Mouse (Mus musculus): ENCODE measurements around the gene Surf2. TPM values are rescaled to one million over a fixed set of nuclear protein-coding genes. Genes with fewer than 3 reads are reported as not detected.

The Surf2 gene
- total RNA-seq, 1 experiment: 32.3 TPM

DNA sequence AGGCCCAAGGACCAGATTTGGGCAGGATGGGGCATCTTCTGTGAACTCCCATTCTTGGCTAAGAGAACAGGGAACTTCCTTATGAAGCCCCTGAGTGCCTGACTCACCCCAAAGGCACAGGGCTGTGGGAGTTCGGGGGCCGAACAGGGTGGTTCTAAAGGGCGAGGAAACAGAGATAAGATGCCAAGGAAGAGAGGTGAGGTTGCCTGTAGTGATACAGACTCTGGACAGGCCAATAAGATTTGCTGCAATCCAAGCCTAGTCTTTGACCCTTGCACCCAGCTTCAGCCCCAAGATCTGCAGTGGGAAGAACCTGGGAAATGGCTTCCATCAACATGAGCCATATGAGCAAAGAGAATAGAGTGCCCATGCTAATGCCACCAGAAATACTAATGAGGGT lies 27.1 kb downstream of the Surf2 start:
- no peaks in the 10 kb centered on the region for H3K9me3 ChIP-seq (ENCODE audit: control insufficient read depth, insufficient read depth, low read depth, low read length)
- no peak for TF ChIP-seq CHD2 (IDR thresholded peaks at IDR 0.05; ENCODE audit: low read depth, low read length)
- no peak for TF ChIP-seq MAFK (IDR thresholded peaks at IDR 0.05; ENCODE audit: insufficient read depth, low read depth, low read length)
- no peak for TF ChIP-seq ZC3H11A (IDR thresholded peaks at IDR 0.05; ENCODE audit: borderline replicate concordance, low read depth, low read length)
- TF ChIP-seq ZNF384 (IDR thresholded peaks at IDR 0.05; ENCODE audit: low read depth, low read length): no peak
- TF ChIP-seq HCFC1 (IDR thresholded peaks at IDR 0.05; ENCODE audit: borderline replicate concordance, insufficient read depth, low read length): no peak
- H3K9ac ChIP-seq (ENCODE audit: insufficient read depth, low read depth, low read length, poor library complexity, severe bottlenecking): no peak overlapping the region
- H3K4me1 ChIP-seq (ENCODE audit: control insufficient read depth in 2 of 2, insufficient read depth in 2 of 2, low read length in 2 of 2, poor library complexity in 1 of 2): no peaks in the 10 kb centered on the region
- H3K4me3 ChIP-seq (ENCODE audit: insufficient read depth in 1 of 2, low read depth in 1 of 2, low read length in 2 of 2, poor library complexity in 1 of 2, severe bottlenecking in 1 of 2): no peak overlapping the region
- DNase-seq (ENCODE audit: low read depth, low spot score): no peak
- H3K27ac ChIP-seq (ENCODE audit: insufficient read depth, low read depth, low read length, poor library complexity, severe bottlenecking): no peak overlapping the region
- H3K36me3 ChIP-seq (ENCODE audit: control insufficient read depth, insufficient read depth, low read length, poor library complexity, severe bottlenecking): no peaks in the 10 kb centered on the region
- in situ Hi-C loops (cut with MboI; ENCODE audit: low sequenced_read_pairs in 2 of 2, unreplicated experiment in 2 of 2): no loop called here

DNA sequence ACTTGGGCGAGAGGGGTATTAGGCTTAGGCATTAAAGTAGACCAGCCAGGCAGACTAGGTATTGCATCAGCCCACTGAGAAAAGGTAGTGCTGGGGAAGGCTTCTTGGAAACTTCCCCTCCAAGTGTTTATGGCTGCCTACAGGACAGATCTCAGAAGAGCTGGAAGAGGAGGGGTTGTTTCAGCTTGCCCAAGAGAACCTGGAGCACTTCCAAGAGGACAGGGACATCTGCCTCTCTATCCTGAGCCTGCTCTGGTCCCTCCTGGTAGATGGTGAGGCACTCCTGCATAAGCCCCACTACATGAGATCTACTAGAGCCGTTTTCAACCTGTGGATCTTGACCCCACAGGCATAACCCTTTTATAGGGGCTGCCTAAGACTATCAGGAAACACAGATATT lies 34.2 kb downstream of the Surf2 start:
- no peak overlapping the region for H3K4me3 ChIP-seq (ENCODE audit: insufficient read depth in 1 of 2, low read depth in 1 of 2, low read length in 2 of 2, poor library complexity in 1 of 2, severe bottlenecking in 1 of 2)
- in situ Hi-C loops (cut with MboI; ENCODE audit: low sequenced_read_pairs in 2 of 2, unreplicated experiment in 2 of 2): no loop called here
- no peak overlapping the region for H3K9ac ChIP-seq (ENCODE audit: insufficient read depth, low read depth, low read length, poor library complexity, severe bottlenecking)
- no peak for DNase-seq (ENCODE audit: low read depth, low spot score)
- peaks cover 3 to 9% of the 10 kb centered on the region in 2 experiments; a peak in 2 of 4 replicates for H3K4me1 ChIP-seq (ENCODE audit: control insufficient read depth in 2 of 2, insufficient read depth in 2 of 2, low read length in 2 of 2, poor library complexity in 1 of 2)
- TF ChIP-seq MAFK (IDR thresholded peaks at IDR 0.05; ENCODE audit: insufficient read depth, low read depth, low read length): no peak
- TF ChIP-seq CHD2 (IDR thresholded peaks at IDR 0.05; ENCODE audit: low read depth, low read length): no peak
- TF ChIP-seq HCFC1 (IDR thresholded peaks at IDR 0.05; ENCODE audit: borderline replicate concordance, insufficient read depth, low read length): no peak
- no peak for TF ChIP-seq ZC3H11A (IDR thresholded peaks at IDR 0.05; ENCODE audit: borderline replicate concordance, low read depth, low read length)
- no peak for TF ChIP-seq ZNF384 (IDR thresholded peaks at IDR 0.05; ENCODE audit: low read depth, low read length)
- H3K27ac ChIP-seq (ENCODE audit: insufficient read depth, low read depth, low read length, poor library complexity, severe bottlenecking): no peak overlapping the region
- no peaks in the 10 kb centered on the region for H3K9me3 ChIP-seq (ENCODE audit: control insufficient read depth, insufficient read depth, low read depth, low read length)
- peaks cover 24% of the 10 kb centered on the region for H3K36me3 ChIP-seq (ENCODE audit: control insufficient read depth, insufficient read depth, low read length, poor library complexity, severe bottlenecking)

DNA sequence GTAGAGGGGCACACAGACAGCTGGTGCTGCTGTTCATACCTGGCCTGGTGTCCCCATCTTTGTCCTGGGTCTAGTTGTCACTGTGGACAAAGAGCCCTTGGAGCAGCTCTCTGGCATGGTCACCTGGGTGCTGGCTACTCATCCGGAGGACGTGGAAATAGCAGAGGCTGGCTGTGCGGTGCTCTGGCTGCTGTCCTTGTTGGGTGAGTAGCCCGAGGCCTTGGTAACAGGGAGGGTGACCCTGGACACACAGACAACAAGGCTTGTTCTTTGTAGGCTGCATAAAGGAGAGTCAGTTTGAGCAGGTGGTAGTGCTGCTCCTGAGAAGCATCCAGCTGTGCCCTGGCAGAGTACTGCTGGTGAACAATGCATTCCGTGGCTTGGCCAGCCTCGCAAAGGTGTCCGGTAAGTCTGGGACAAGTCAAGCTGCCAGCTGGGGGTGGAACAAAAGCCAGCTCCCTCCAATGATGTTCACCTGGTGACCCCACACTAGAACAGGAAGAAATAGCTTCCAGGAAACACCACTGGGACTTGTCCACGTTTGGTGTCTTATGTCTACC lies 35.3 kb downstream of the Surf2 start:
- Histone ChIP-seq H3K4me3 (ENCODE audit: insufficient read depth in 1 of 2, low read depth in 1 of 2, low read length in 2 of 2, poor library complexity in 1 of 2, severe bottlenecking in 1 of 2) (no peak overlapping the region), H3K36me3 (ENCODE audit: control insufficient read depth, insufficient read depth, low read length, poor library complexity, severe bottlenecking) (peaks cover 28% of the 10 kb centered on the region), H3K9me3 (ENCODE audit: control insufficient read depth, insufficient read depth, low read depth, low read length) (no peaks in the 10 kb centered on the region), H3K27ac (ENCODE audit: insufficient read depth, low read depth, low read length, poor library complexity, severe bottlenecking) (no peak overlapping the region), H3K4me1 (ENCODE audit: control insufficient read depth in 2 of 2, insufficient read depth in 2 of 2, low read length in 2 of 2, poor library complexity in 1 of 2) (peaks cover 3 to 9% of the 10 kb centered on the region in 2 experiments; a peak in 2 of 4 replicates), H3K9ac (ENCODE audit: insufficient read depth, low read depth, low read length, poor library complexity, severe bottlenecking) (no peak overlapping the region)
- in situ Hi-C loops (cut with MboI; ENCODE audit: low sequenced_read_pairs in 2 of 2, unreplicated experiment in 2 of 2): no loop called here
- no peak for DNase-seq (ENCODE audit: low read depth, low spot score)
- TF ChIP-seq MAFK (IDR thresholded peaks at IDR 0.05; ENCODE audit: insufficient read depth, low read depth, low read length) (no peak), ZC3H11A (IDR thresholded peaks at IDR 0.05; ENCODE audit: borderline replicate concordance, low read depth, low read length) (no peak)

DNA sequence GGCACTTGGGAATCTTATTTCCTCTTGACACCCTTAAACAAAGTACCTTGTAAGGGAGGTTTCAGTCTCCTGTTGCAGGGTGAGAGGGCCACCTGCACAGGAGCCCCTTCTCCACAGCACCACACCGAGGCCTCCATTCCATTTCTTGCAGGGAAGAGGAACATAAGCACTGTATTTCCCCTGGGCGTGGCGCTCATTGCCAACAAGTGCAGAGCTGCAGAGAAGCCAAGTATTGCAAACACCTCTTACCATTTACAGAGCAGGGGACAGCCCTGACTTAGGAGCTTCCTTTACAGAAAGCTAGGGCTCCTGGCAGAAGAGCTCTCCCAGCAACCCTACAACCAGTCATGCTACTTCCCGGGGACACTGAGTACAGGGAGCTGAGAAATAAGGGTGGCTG lies 36.0 kb downstream of the Surf2 start:
- Histone ChIP-seq H3K9ac (ENCODE audit: insufficient read depth, low read depth, low read length, poor library complexity, severe bottlenecking) (no peak overlapping the region), H3K9me3 (ENCODE audit: control insufficient read depth, insufficient read depth, low read depth, low read length) (no peaks in the 10 kb centered on the region), H3K4me3 (ENCODE audit: insufficient read depth in 1 of 2, low read depth in 1 of 2, low read length in 2 of 2, poor library complexity in 1 of 2, severe bottlenecking in 1 of 2) (no peak overlapping the region), H3K27ac (ENCODE audit: insufficient read depth, low read depth, low read length, poor library complexity, severe bottlenecking) (no peak overlapping the region), H3K4me1 (ENCODE audit: control insufficient read depth in 2 of 2, insufficient read depth in 2 of 2, low read length in 2 of 2, poor library complexity in 1 of 2) (peaks cover 3 to 9% of the 10 kb centered on the region in 2 experiments; a peak in 2 of 4 replicates), H3K36me3 (ENCODE audit: control insufficient read depth, insufficient read depth, low read length, poor library complexity, severe bottlenecking) (peaks cover 33% of the 10 kb centered on the region)
- in situ Hi-C loops (cut with MboI; ENCODE audit: low sequenced_read_pairs in 2 of 2, unreplicated experiment in 2 of 2): no loop called here
- DNase-seq (ENCODE audit: low read depth, low spot score): no peak
- TF ChIP-seq ZC3H11A (IDR thresholded peaks at IDR 0.05; ENCODE audit: borderline replicate concordance, low read depth, low read length) (no peak), ZNF384 (IDR thresholded peaks at IDR 0.05; ENCODE audit: low read depth, low read length) (no peak), HCFC1 (IDR thresholded peaks at IDR 0.05; ENCODE audit: borderline replicate concordance, insufficient read depth, low read length) (no peak), MAFK (IDR thresholded peaks at IDR 0.05; ENCODE audit: insufficient read depth, low read depth, low read length) (no peak), CHD2 (IDR thresholded peaks at IDR 0.05; ENCODE audit: low read depth, low read length) (no peak)

DNA sequence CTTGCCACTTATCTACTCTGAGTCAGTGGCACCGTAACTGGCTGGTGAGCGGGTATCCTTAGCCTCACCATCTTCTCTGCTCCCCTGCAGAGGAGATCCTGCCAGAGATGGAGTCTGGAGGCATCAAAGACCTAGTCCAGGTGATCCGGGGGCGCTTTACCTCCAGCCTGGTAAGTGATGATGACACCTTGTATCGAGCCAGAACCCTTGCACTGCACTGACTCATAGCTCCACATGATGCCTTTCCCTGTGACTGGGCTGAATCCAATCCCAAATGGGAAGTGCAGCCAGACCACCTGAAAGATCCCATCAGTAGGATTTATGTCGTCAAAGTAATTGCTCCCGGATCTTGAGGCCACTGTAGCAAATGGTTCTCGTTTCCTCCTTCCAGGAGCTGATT lies 36.7 kb downstream of the Surf2 start:
- Histone ChIP-seq H3K9ac (ENCODE audit: insufficient read depth, low read depth, low read length, poor library complexity, severe bottlenecking) (no peak overlapping the region), H3K4me1 (ENCODE audit: control insufficient read depth in 2 of 2, insufficient read depth in 2 of 2, low read length in 2 of 2, poor library complexity in 1 of 2) (peaks cover 3 to 9% of the 10 kb centered on the region in 2 experiments; a peak in 2 of 4 replicates), H3K4me3 (ENCODE audit: insufficient read depth in 1 of 2, low read depth in 1 of 2, low read length in 2 of 2, poor library complexity in 1 of 2, severe bottlenecking in 1 of 2) (no peak overlapping the region), H3K36me3 (ENCODE audit: control insufficient read depth, insufficient read depth, low read length, poor library complexity, severe bottlenecking) (peaks cover 39% of the 10 kb centered on the region), H3K27ac (ENCODE audit: insufficient read depth, low read depth, low read length, poor library complexity, severe bottlenecking) (no peak overlapping the region), H3K9me3 (ENCODE audit: control insufficient read depth, insufficient read depth, low read depth, low read length) (no peaks in the 10 kb centered on the region)
- in situ Hi-C loops (cut with MboI; ENCODE audit: low sequenced_read_pairs in 2 of 2, unreplicated experiment in 2 of 2): no loop called here
- DNase-seq (ENCODE audit: low read depth, low spot score): no peak
- TF ChIP-seq ZNF384 (IDR thresholded peaks at IDR 0.05; ENCODE audit: low read depth, low read length) (no peak), MAFK (IDR thresholded peaks at IDR 0.05; ENCODE audit: insufficient read depth, low read depth, low read length) (no peak), ZC3H11A (IDR thresholded peaks at IDR 0.05; ENCODE audit: borderline replicate concordance, low read depth, low read length) (no peak), CHD2 (IDR thresholded peaks at IDR 0.05; ENCODE audit: low read depth, low read length) (no peak), HCFC1 (IDR thresholded peaks at IDR 0.05; ENCODE audit: borderline replicate concordance, insufficient read depth, low read length) (no peak)

Data from ES-E14 (cell line).